Mouse (Mus musculus) hindbrain, postnatal 0 days (tissue): ENCODE data around the gene Nsun4. TPM values are rescaled to one million over a fixed set of nuclear protein-coding genes. Genes with fewer than 3 reads are reported as not detected.

Experiments
- ATAC-seq: fragments of 200-750 bp; cut with Nextera tagmentation; 2 replicates; pipeline ENCODE4 v1.8.0; 2017; ENCODE audit warnings: mild to moderate bottlenecking, moderate TSS enrichment, moderate library complexity
- DNase-seq: peaks from one replicate; pipeline ENCODE4 v3.0.0-alpha.2; 2015; ENCODE audit warnings: low spot score
- H3K27ac ChIP-seq: fragments of 300-500 bp; sonication (generic); 2 replicates; pipeline ENCODE4 v1.5.1; 2014; ENCODE audit warnings: mild to moderate bottlenecking
- H3K27me3 ChIP-seq: fragments of 300-500 bp; sonication (generic); 2 replicates; pipeline ENCODE4 v1.6.1; 2014; ENCODE audit warnings: low read length, mixed read lengths; ENCODE audit not compliant: insufficient read depth
- H3K36me3 ChIP-seq: fragments of 300-500 bp; sonication (generic); 2 replicates; pipeline ENCODE4 v1.6.1; 2014; ENCODE audit warnings: low read length, mixed read lengths; ENCODE audit not compliant: insufficient read depth
- H3K4me1 ChIP-seq: fragments of 300-500 bp; sonication (generic); 2 replicates; pipeline ENCODE4 v1.6.1; 2014; ENCODE audit warnings: antibody characterized with exemption, low read length, mixed read lengths; ENCODE audit not compliant: insufficient read depth
- H3K4me2 ChIP-seq: fragments of 300-500 bp; sonication (generic); 2 replicates; pipeline ENCODE4 v1.6.1; 2014; ENCODE audit warnings: low read depth, mild to moderate bottlenecking, low read length, moderate library complexity, mixed read lengths
- H3K4me3 ChIP-seq: fragments of 300-500 bp; sonication (generic); 2 replicates; pipeline ENCODE4 v1.5.1; 2014; ENCODE audit warnings: low read length
- H3K9ac ChIP-seq: fragments of 300-500 bp; sonication (generic); replicated peaks from 2 replicates; pipeline ENCODE4 v1.6.1; 2014; ENCODE audit warnings: mild to moderate bottlenecking, low read length, moderate library complexity, mixed read lengths
- H3K9me3 ChIP-seq: fragments of 300-500 bp; sonication (generic); 2 replicates; pipeline ENCODE4 v1.6.1; 2016; ENCODE audit warnings: low read length, mixed read lengths
- CTCF ChIP-seq: IDR thresholded peaks from 2 replicates; pipeline ENCODE4 v1.5.1; 2016; ENCODE audit warnings: antibody characterized with exemption, control low read depth, low read depth
- WGBS: fragments of 180-500 bp; shearing (Covaris S2); extraction: QIAGEN DNeasy Blood & Tissue Kit; methylation state at CpG from one replicate; pipeline ENCODE4 v1.1.7; 2014; 5-methylcytosine and 5-hydroxymethylcytosine counted together
- polyA plus RNA-seq: library from polyadenylated mRNA; unstranded; fragments of >200 nt; fragmentation: Nextera tagmentation; extraction: Ambion mirVana; gene quantifications from 2 replicates; pipeline ENCODE4 v1.2.1, GENCODE M21; 2015
- total RNA-seq: library from RNA; depleted of rRNA; stranded (reverse); fragments of >200 nt; gene quantifications from 2 replicates; pipeline ENCODE4 v1.2.3, GENCODE M21; 2014

Gene Nsun4
- total and polyA plus RNA-seq, 2 experiments from 2014 or later, result 10.4 to 13.6 TPM

DNA sequence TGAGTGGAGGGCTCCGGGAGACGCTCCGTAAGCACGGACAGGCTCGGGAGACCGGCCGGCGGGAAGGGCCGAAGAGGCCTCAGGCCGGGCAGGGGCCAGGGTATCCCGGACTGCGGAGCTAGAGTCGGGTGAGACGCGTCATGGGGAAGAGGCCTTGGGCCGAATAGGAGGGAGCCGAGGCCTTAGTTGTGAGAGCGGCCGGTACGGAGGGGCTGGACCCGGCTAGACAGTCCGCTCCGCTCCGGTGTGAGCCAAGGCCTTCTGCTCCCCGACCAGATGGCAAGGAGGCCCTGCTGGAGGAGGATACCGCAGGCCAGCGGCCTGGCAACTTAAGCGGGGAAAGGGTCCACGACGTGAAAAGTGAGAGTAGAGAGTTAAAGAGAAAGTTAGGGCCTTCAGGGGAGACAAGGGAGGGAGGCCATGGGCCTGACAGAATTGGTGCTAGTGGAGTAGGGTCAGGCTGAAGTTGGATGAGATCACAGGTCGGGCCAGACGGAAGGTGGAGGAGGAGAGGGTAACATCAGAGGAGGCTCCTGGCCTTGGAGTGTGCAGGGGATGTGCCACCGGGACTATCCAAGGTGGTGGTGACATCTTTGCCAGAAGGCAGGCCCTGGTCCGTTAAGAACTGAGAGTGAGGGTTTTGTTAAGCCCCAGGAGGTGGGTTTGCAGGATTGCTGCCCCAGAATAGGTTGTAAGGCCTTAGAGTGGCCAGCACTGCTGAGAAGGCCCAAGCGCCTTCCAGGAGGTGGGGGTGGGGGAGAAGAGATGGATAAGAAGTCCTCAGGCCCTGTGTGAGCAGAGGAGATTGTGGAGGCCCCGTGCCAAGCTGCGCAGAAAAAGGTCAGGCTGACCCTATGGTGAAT, 22.9 kb upstream of the Nsun4 start:
- peak overlapping the region; percentile 90 for H3K4me3 ChIP-seq
- peak overlapping the region; percentile 97 for H3K9ac ChIP-seq
- peaks cover 18% of the 10 kb centered on the region; the same call in 1 of the 2 replicates for H3K36me3 ChIP-seq
- no peak for TF ChIP-seq CTCF
- H3K4me1 ChIP-seq, result peaks cover 25% of the 10 kb centered on the region
- no peaks in the 10 kb centered on the region for H3K9me3 ChIP-seq
- H3K4me2 ChIP-seq, result peak overlapping the region; percentile 73
- WGBS, result 2% methylated on average over 37 of the region's 37 CpGs
- H3K27me3 ChIP-seq, result no peaks in the 10 kb centered on the region
- ATAC-seq (peak; percentile 21), DNase-seq (peak; percentile 46)
- H3K27ac ChIP-seq, result peak overlapping the region; percentile 97

DNA sequence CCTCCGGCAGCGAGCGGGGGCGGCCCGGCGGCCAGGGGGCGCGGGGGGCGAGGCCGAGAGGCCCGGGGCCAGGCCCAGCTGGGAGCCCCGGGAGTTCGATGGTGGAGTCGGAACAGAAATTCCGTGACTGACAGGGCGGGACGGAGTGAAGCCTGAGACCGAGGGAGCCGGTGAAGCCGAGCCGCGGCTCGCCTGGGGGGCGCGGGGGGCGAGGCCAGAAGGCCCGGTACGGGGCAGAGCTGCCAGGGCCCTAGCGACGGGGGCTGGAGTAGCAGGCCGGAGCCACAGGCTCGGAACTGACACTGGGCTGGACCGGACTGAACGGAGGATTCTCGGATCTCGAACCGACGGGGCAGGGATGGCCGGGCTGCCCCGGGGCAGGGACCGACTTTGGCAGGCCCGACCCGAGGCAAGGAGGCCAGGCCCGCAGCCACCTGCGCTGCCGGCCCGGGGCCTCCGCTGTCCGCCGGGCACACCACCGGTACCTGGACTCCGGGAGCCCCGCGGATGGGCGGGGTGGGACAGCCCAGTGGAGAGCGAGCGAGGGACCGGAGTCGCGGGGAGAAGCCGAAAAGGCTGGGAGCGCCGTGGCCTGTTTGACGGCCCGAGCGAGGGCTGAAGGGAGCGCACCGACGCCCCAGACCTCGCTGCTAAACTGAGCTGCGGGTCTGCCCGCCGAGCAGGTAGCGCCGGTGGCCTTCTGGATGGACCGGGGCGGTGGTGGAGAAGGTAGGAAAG, 22.1 kb upstream of the Nsun4 start:
- H3K4me1 ChIP-seq, result peaks cover 25% of the 10 kb centered on the region
- peak overlapping the region; percentile 97 for H3K27ac ChIP-seq
- peak overlapping the region; percentile 73 for H3K4me2 ChIP-seq
- peak overlapping the region; percentile 90 for H3K4me3 ChIP-seq
- H3K9me3 ChIP-seq, result no peaks in the 10 kb centered on the region
- peak; percentile 35 for TF ChIP-seq CTCF
- H3K9ac ChIP-seq, result peak overlapping the region; percentile 97
- DNase-seq (peak; percentile 75), ATAC-seq (peak; percentile 76)
- no peaks in the 10 kb centered on the region for H3K27me3 ChIP-seq
- WGBS, result 2% methylated on average over 70 of the region's 77 CpGs
- H3K36me3 ChIP-seq, result peaks cover 10% of the 10 kb centered on the region; the same call in 1 of the 2 replicates

DNA sequence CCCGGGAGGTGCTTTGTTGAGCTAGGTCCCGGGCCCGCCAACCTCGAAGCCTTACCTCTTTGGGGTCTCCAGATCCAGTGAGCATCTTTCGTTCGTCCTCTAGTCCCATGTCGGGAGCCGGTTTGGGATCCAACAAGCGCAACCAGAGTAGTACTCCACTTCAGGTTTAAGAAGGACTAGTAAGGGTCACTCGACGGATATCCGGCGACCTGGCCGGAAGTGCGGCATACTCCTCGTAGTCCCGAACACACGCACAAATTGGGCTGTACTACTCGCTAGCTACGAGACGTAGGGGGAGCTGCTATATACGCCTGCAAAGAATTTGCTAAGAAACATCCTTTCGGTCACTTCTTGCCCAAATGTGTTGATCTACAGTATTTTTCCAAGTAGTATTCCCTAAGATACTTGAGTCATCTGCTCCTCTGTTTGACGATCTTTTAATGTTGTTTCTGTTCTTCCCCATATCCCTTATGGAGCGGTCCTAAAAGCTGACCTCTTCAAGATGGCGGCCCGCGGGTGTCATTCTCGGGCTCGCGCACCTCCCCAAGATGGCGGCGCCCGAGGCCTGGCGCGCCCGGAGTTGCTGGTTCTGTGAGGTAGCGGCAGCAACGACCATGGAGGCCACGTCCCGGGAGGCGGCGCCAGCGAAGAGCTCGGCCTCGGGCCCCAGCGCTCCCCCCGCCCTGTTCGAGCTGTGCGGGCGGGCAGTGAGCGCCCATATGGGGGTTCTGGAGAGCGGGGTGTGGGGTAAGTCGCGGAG, 21.4 kb upstream of the Nsun4 start, which contains the start of the genes Uqcrh and Lrrc41:
Gene Uqcrh (minus strand): TSS at position 211 of the 760 bp plus-strand sequence.
Gene Lrrc41 (plus strand): TSS at position 409 of the 760 bp plus-strand sequence.
- under 1% methylated on average over 55 of the region's 55 CpGs for WGBS
- Histone ChIP-seq H3K9me3 (no peaks in the 10 kb centered on the region), H3K27ac (peak within 1 kb of the TSS; percentile 97), H3K27me3 (no peaks in the 10 kb centered on the region), H3K4me3 (peak within 1 kb of the TSS; percentile 90), H3K4me2 (peak within 1 kb of the TSS; percentile 73), H3K4me1 (peaks cover 25% of the 10 kb centered on the region), H3K9ac (peak within 1 kb of the TSS; percentile 97), H3K36me3 (peaks cover 4% of the 10 kb centered on the region; the same call in 1 of the 2 replicates)
- peak; percentile 42 for TF ChIP-seq CTCF
- DNase-seq, result peak; percentile 98
- peak; percentile 96 for ATAC-seq

DNA sequence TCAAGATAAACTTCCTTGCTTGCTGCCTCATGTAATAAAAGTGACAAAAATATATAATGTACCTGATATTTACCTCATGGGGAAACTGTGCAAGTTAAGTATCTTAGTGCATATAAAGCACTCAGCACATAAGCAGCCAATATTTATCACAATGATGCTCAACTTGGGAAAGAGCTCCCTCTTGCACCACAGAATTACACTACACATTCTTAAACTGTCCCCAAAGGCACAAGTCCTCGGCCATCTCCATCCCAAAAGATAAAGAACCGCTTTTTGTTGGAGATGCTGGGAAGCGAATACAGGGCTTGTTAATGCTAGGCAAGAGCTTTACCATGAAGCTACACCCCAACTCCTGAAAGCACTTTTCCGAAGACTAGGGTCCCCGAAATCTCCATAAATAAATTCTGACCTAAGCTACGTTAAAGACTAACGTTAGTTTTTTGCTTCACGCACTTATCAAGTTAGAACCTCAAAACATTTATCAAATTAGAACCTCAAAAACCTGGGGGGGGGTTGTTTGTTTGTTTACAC, 20.5 kb upstream of the Nsun4 start:
- 2% methylated on average over 8 of the region's 8 CpGs for WGBS
- DNase-seq (peak; percentile 53), ATAC-seq (no peak)
- Histone ChIP-seq H3K4me3 (peak overlapping the region; percentile 90), H3K4me2 (peak overlapping the region; percentile 73), H3K9me3 (no peaks in the 10 kb centered on the region), H3K36me3 (no peaks in the 10 kb centered on the region), H3K27me3 (no peaks in the 10 kb centered on the region), H3K9ac (peak overlapping the region; percentile 97), H3K4me1 (peaks cover 25% of the 10 kb centered on the region), H3K27ac (peak overlapping the region; percentile 97)
- TF ChIP-seq CTCF, result peak; percentile 61

DNA sequence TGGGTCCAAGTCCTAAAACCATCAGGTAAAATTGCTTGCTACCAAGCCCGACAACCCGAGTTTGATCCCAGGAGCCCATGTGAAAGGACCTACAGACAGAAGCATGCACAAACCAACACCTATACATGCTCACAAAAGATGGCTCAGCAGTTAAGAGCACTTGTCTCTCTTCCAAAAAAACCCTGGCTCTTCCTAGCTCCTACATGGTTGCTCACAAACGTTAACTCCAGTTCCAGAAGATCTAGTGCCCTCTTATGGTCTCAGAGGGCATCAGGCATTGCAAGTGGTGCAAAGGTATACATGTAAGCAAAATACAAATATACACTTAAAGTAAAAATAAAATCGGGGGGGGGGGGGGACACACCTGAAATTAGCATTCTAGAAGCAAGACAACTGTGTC, 19.5 kb upstream of the Nsun4 start:
- Histone ChIP-seq H3K9ac (no peak overlapping the region), H3K4me3 (no peak overlapping the region), H3K36me3 (no peaks in the 10 kb centered on the region; the same call in 1 of the 2 replicates), H3K4me1 (peaks cover 25% of the 10 kb centered on the region), H3K27ac (no peak overlapping the region), H3K9me3 (no peaks in the 10 kb centered on the region), H3K4me2 (peak overlapping the region; percentile 73), H3K27me3 (no peaks in the 10 kb centered on the region)
- WGBS, result 59% methylated on average over 4 of the region's 4 CpGs
- TF ChIP-seq CTCF, result peak; percentile 49
- DNase-seq (peak; percentile 45), ATAC-seq (no peak)

DNA sequence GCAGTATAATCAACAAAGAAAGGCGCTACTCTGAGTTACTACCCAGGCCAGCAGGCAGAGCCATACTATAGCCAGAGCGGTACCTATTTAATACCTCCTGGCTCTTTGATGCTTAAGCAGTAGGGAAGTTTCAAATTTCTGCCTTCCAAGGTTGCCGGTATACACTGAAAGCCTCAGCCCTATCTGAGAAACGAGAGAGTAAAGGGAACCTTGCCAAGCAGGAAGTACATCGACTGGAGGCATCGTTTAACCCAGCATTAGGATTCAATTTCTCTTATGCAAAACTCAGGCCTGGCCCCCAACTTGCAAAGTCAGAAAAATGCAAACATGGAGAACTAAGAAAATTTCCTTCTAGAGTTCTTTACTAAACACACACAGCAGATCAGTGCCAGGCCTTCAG, 16.4 kb upstream of the Nsun4 start:
- Histone ChIP-seq H3K27ac (no peak overlapping the region), H3K36me3 (no peaks in the 10 kb centered on the region; the same call in 1 of the 2 replicates)
- 85% methylated on average over 6 of the region's 6 CpGs for WGBS

More for the DNA sequence above, 16.4 kb upstream of the Nsun4 start:
- no peak overlapping the region for H3K9ac ChIP-seq
- H3K4me3 ChIP-seq, result no peak overlapping the region
- H3K27me3 ChIP-seq, result no peaks in the 10 kb centered on the region
- no peak overlapping the region for H3K4me2 ChIP-seq
- DNase-seq (no peak), ATAC-seq (no peak)
- TF ChIP-seq CTCF, result no peak
- H3K4me1 ChIP-seq, result peaks cover 13% of the 10 kb centered on the region; the same call in 1 of the 2 replicates
- H3K9me3 ChIP-seq, result no peaks in the 10 kb centered on the region
